Mouse (Mus musculus) kidney, adult 11 months (tissue): Measurements from ENCODE around the gene Mtrf1l.
A peak's percentile ranks its signal among the peaks of the same experiment; 100 is the strongest.

Experiments used
- DNase-seq: peaks from one replicate; pipeline ENCODE4 v3.0.0; 2022

The Mtrf1l gene

DNA sequence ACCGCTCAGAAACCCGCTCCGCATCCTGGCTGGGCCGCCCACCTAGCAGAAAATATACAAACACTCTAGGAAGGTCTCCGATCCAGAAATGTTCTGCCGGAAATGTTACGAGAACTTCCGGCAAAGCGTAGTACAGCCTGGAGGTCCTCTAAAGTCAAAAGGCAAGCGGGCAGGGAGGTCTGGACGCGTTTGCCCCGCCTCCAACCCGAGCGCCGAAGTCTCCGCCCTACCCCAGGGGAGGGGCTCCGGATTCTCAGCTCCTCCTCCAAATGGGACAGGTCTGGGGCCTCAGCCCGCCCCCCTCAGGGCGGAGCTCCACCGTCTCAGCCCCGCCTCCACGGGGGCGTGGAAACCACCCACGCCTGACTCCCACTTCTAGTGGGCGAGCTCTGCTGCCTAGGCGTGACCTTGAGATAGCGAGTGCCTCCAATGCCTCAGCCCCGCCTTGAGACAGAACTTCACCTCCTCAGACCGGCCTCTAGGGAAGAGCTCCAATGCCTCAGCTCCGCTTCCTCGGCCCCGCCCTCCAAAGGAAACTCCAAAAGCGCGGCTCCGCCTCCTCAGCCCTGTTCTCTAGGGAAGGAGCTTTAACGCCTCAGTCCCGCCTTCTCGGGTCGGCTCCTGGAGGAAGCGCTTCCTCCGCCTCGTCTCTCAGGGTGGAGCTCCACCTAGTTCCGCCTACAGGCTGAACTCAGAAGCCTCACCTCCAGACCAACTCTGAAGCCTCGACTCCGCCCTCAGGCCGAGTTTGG is at the start of gene Mtrf1l:
Gene Mtrf1l (minus strand): TSS at position 171 of the 752 bp plus-strand sequence.
- peak; percentile 99 for DNase-seq

DNA sequence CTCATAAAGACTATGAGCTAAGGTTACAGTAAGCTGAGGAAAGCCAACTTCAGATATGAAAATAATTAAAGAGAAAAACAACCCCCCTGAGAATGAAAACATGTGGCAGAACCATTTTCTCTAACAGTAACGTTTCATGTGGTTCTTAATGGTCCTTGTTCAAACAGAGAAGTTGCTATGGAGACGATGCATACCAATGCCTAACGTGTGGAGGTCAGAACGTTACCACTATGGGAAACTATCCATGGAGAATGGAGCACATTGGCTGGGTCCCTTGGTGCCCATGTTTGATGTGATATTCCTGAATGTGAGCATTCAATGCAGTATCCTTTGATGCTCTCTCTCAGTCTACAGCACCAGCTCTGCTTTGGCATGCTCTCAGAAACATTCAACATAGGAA is 47.4 kb upstream of the Mtrf1l start:
- no peak for DNase-seq

DNA sequence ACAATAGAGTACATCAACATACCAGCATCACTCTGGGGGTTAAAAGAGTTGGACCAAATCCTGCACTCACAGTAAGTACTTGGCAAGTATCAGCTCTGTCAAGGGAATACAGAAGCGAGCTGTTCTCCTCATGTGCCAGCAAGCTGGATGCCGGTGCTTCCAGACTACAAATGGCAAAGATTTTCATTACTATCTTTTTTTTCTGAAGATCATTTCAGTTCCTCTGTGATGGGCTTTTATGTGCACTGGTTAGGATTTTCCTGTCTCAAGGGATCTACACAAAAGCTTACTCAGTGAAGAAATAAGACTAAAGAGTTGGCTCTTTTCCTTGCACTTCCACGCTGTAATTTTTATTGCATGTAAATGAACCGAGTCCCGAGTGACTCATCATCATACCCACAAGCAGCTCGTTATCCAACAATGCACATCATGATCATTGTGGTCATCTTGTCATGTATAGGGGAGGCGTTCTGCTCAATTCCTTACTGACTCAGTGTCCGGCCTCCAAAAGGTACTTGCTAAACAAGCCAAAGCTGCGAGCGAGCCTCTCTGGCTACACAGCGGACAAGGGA is 44.4 kb upstream of the Mtrf1l start:
- no peak for DNase-seq

- no peak for DNase-seq
Observed at GRCm38 (mm10) chr10:5865996-5866395, 42.3 kb upstream of the Mtrf1l start.

GRCm38 (mm10) chr10:5862669-5863068 is 39.0 kb upstream of the Mtrf1l start:
- no peak for DNase-seq

GRCm38 (mm10) chr10:5860849-5861248 is 37.1 kb upstream of the Mtrf1l start:
- no peak for DNase-seq

GRCm38 (mm10) chr10:5859729-5860128 is 36.0 kb upstream of the Mtrf1l start:
- DNase-seq, result no peak

DNA sequence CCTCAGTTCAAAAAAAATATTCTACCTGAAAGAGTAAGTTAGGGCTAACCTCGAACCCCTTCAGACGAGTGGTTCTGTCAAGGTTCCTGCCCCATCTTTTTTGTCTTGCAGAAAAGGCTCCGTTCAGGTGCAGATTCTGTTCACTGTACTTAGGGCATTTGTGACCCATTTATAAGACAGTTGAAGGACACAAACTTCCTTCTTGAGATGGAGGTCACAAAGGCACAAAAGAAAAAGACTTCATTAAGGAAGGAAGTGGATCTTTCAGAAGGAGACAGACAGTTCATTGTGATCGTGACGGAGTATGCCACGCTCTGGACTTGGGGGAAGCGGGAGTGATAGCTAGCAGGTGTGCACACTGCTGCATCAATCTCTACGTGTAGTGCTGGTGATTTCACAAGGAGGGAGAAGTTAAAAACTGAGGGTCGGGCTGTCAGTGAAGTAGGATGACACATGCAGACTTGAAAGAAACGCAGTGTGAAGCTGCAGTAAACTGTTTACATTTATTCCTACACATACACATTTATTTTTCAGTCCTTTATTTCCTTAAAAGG is 34.4 kb upstream of the Mtrf1l start:
- DNase-seq, result no peak

GRCm38 (mm10) chr10:5853290-5853868 is 29.7 kb upstream of the Mtrf1l start:
- DNase-seq, result no peak

GRCm38 (mm10) chr10:5846939-5847338 is 23.2 kb upstream of the Mtrf1l start:
- no peak for DNase-seq

DNA sequence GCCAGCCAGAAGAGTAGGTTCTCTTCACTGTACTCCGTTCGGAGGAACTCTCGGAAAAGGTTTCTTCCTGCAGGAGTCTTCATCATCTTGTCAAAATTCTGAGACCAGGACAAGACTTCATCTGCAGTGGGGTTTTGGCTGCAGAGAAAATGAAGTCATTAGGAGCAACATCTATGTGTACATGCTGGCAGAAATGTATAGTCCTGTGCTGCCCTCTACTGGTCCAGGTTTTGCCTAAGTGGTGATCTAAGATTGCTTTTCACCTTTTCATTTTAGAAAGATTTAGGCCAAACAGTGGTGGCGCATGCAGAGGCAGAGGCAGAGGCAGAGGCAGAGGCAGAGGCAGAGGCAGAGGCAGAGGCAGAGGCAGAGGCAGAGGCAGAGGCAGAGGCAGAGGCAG is 17.7 kb upstream of the Mtrf1l start:
- peak; percentile 28 for DNase-seq

GRCm38 (mm10) chr10:5826336-5827025 is 2.8 kb upstream of the Mtrf1l start:
- DNase-seq, result no peak

GRCm38 (mm10) chr10:5824779-5825178 is 1.1 kb upstream of the Mtrf1l start:
- DNase-seq, result peak; percentile 55

GRCm38 (mm10) chr10:5823291-5823739 is 395 bp downstream of the Mtrf1l start:
- DNase-seq, result no peak

GRCm38 (mm10) chr10:5818772-5819171 is 4.9 kb downstream of the Mtrf1l start:
- no peak for DNase-seq

- no peak for DNase-seq
Observed at GRCm38 (mm10) chr10:5815968-5816367, 7.7 kb downstream of the Mtrf1l start.

DNA sequence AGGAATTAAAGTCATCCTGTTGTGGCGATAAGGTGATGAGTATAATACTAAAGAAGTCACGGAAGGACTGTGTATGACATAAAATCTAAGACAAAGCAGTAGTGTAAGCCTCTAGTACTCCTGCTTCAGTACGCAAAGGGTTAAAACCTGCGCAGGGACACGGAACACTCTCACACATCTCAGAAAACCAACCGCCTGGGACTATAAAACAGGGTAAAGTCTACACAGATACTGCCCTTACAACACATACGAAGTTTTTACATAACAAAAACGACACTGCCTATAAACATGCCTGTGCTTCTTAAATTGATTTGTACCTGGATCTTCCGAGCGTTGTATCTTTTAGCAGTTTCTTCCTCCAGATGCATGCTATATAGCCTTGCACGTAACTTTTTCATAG is 10.0 kb downstream of the Mtrf1l start:
- DNase-seq, result no peak

GRCm38 (mm10) chr10:5807683-5808082 is 16.0 kb downstream of the Mtrf1l start:
- no peak for DNase-seq

DNA sequence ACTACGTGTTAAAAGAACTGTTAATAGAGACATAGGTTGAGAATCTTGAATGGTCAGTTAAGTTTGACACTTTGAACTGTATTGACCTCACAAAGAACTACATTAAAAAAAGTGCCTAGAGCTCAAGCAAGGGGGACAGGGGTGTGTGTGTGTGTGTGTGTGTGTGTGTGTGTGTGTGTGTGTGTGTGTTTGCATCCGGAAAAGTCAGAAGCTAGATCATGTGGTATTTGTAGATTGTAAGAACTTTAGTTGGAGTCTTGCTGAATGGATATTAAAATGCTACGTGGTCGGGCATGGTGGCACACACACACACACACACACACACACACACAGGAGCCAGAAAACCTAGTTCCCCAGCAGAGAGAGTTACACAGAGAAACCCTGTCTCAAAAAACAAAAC is 16.7 kb downstream of the Mtrf1l start:
- DNase-seq, result no peak

- DNase-seq, result no peak
Observed at GRCm38 (mm10) chr10:5806416-5806815, 17.3 kb downstream of the Mtrf1l start.

- DNase-seq, result peak; percentile 96
Observed at GRCm38 (mm10) chr10:5805731-5806307, 17.9 kb downstream of the Mtrf1l start.

GRCm38 (mm10) chr10:5805243-5805730 is 18.4 kb downstream of the Mtrf1l start, which contains the start of gene Fbxo5:
Gene Fbxo5, minus strand, starts transcription at chr10:5805600.
- DNase-seq, result peak; percentile 99

GRCm38 (mm10) chr10:5804691-5805156 is 19.0 kb downstream of the Mtrf1l start:
- DNase-seq, result no peak
